Mouse (Mus musculus) liver, adult 2 months (tissue): Measurements from ENCODE around the gene Erh. TPM values are rescaled to one million over a fixed set of nuclear protein-coding genes. Genes with fewer than 3 reads are reported as not detected.

Experiments used
- DNase-seq: peaks from one replicate; pipeline ENCODE4 v3.0.0-alpha.2; 2011; ENCODE audit warnings: low read depth, low spot score; ENCODE audit errors: extremely low read depth
- H3K27ac ChIP-seq: fragments of 200-500 bp; replicated peaks from 2 replicates; pipeline ENCODE4 v1.5.1; 2012; ENCODE audit warnings: low read depth, mild to moderate bottlenecking, control low read depth, inconsistent platforms, low read length; ENCODE audit not compliant: insufficient read depth
- H3K27me3 ChIP-seq: fragments of 200-500 bp; 2 replicates; pipeline ENCODE4 v1.6.1; 2012; ENCODE audit warnings: mild to moderate bottlenecking, moderate library complexity, low read length, inconsistent platforms; ENCODE audit not compliant: control insufficient read depth, insufficient read depth
- H3K36me3 ChIP-seq: fragments of 200-500 bp; 2 replicates; pipeline ENCODE4 v1.6.1; 2012; ENCODE audit warnings: low read length, inconsistent platforms; ENCODE audit not compliant: control insufficient read depth, insufficient read depth
- H3K4me1 ChIP-seq: fragments of 200-500 bp; 2 replicates; pipeline ENCODE4 v1.6.1; 2011; ENCODE audit warnings: low read length; ENCODE audit not compliant: control insufficient read depth, insufficient read depth
- H3K4me3 ChIP-seq: fragments of 200-500 bp; 2 replicates; pipeline ENCODE4 v1.5.1; 2011; ENCODE audit warnings: low read depth, mild to moderate bottlenecking, control low read depth, low read length, moderate library complexity; ENCODE audit not compliant: insufficient read depth
- H3K79me2 ChIP-seq: fragments of 200-500 bp; 2 replicates; pipeline ENCODE4 v1.6.1; 2012; ENCODE audit warnings: inconsistent platforms, mild to moderate bottlenecking, low read length, moderate library complexity; ENCODE audit not compliant: control insufficient read depth, insufficient read depth
- H3K9ac ChIP-seq: fragments of 200-500 bp; 2 replicates; pipeline ENCODE4 v1.6.1; 2012; ENCODE audit warnings: low read depth, mild to moderate bottlenecking, control low read depth, inconsistent platforms, low read length
- CTCF ChIP-seq: fragments of 200-500 bp; IDR thresholded peaks from 2 replicates; pipeline ENCODE4 v1.5.1; 2011; ENCODE audit warnings: low read depth, low read length, control low read depth
- POLR2A ChIP-seq: fragments of 200-500 bp; IDR thresholded peaks from 2 replicates; pipeline ENCODE4 v1.6.1; 2011; ENCODE audit warnings: low read length, control low read depth; ENCODE audit not compliant: insufficient read depth; ENCODE audit errors: extremely low read depth
- WGBS: fragments of 180-500 bp; shearing (Covaris S2); methylation state at CpG from one replicate; pipeline ENCODE4 v1.1.7; 2018; 5-methylcytosine and 5-hydroxymethylcytosine counted together
- polyA plus RNA-seq: library from polyadenylated mRNA; depleted of rRNA; stranded (reverse); fragments of >200 nt; gene quantifications from 2 replicates; pipeline ENCODE4 v1.2.3, GENCODE M21; 2012
- total RNA-seq: library from RNA; depleted of rRNA; stranded (reverse); fragments of >200 nt; gene quantifications from 2 replicates; pipeline ENCODE4 v1.2.3, GENCODE M21; 2014

Gene Erh
- total and polyA plus RNA-seq, 2 experiments: 17.6 to 21.2 TPM

- WGBS: 2% methylated on average over 18 of the region's 18 CpGs
- Histone ChIP-seq H3K36me3 (peaks cover 10% of the 10 kb centered on the region), H3K4me1 (peaks cover 12% of the 10 kb centered on the region)
Observed at GRCm38 (mm10) chr12:80644506-80644868, 346 bp upstream of the Erh start.

GRCm38 (mm10) chr12:80642725-80643692 lies 1.1 kb downstream of the Erh start:
- Histone ChIP-seq H3K27ac (no peak overlapping the region), H3K79me2 (peaks cover 10% of the 10 kb centered on the region; the same call in 1 of the 2 replicates), H3K4me3 (peak overlapping the region; percentile 74), H3K27me3 (no peaks in the 10 kb centered on the region), H3K9ac (peak overlapping the region; percentile 88), H3K4me1 (peaks cover 12% of the 10 kb centered on the region), H3K36me3 (peaks cover 22% of the 10 kb centered on the region)
- WGBS: 3% methylated on average over 48 of the region's 48 CpGs
- DNase-seq: peak; percentile 40
- TF ChIP-seq CTCF: peak; percentile 87
- TF ChIP-seq POLR2A: no peak

More at GRCm38 (mm10) chr12:80644506-80644868, 346 bp upstream of the Erh start:
- no peak for DNase-seq
- Histone ChIP-seq H3K9ac (peak overlapping the region; percentile 81), H3K4me3 (peak overlapping the region; percentile 74), H3K27ac (peak overlapping the region; percentile 52), H3K79me2 (peaks cover 17% of the 10 kb centered on the region; the same call in 1 of the 2 replicates), H3K27me3 (no peaks in the 10 kb centered on the region)
- TF ChIP-seq POLR2A (no peak), CTCF (no peak)

- DNase-seq: no peak
- Histone ChIP-seq H3K79me2 (no peaks in the 10 kb centered on the region), H3K4me1 (no peaks in the 10 kb centered on the region), H3K27me3 (no peaks in the 10 kb centered on the region), H3K27ac (no peak overlapping the region), H3K36me3 (peaks cover 30% of the 10 kb centered on the region), H3K9ac (no peak overlapping the region), H3K4me3 (no peak overlapping the region)
- 92% methylated on average over 5 of the region's 5 CpGs for WGBS
- TF ChIP-seq POLR2A (no peak), CTCF (no peak)
Observed at GRCm38 (mm10) chr12:80631790-80632189, 12.4 kb downstream of the Erh start.

- WGBS: 79% methylated on average over 5 of the region's 5 CpGs
Observed at GRCm38 (mm10) chr12:80620501-80620900, 23.6 kb downstream of the Erh start.

GRCm38 (mm10) chr12:80615371-80616257 lies 28.5 kb downstream of the Erh start:
- Histone ChIP-seq H3K27ac (no peak overlapping the region), H3K36me3 (no peaks in the 10 kb centered on the region), H3K4me3 (no peak overlapping the region), H3K27me3 (no peaks in the 10 kb centered on the region), H3K4me1 (no peaks in the 10 kb centered on the region), H3K9ac (no peak overlapping the region), H3K79me2 (no peaks in the 10 kb centered on the region)
- 48% methylated on average over 7 of the region's 7 CpGs for WGBS
- DNase-seq: no peak
- TF ChIP-seq CTCF (no peak), POLR2A (no peak)

More at GRCm38 (mm10) chr12:80620501-80620900, 23.6 kb downstream of the Erh start:
- H3K79me2 ChIP-seq: no peaks in the 10 kb centered on the region
- H3K27ac ChIP-seq: no peak overlapping the region
- no peak overlapping the region for H3K4me3 ChIP-seq
- no peaks in the 10 kb centered on the region for H3K36me3 ChIP-seq
- no peaks in the 10 kb centered on the region for H3K27me3 ChIP-seq
- no peaks in the 10 kb centered on the region for H3K4me1 ChIP-seq
- H3K9ac ChIP-seq: no peak overlapping the region
- DNase-seq: no peak
- no peak for TF ChIP-seq POLR2A
- TF ChIP-seq CTCF: no peak
